In genomic region chr15:83382467-83382866, GRCm38 (mm10) we compare ENCODE assay signal across 23 mouse cellular contexts. TPM values are rescaled to one million over a fixed set of nuclear protein-coding genes. Genes with fewer than 3 reads are reported as not detected.
DNase-seq lines count a peak whose midpoint lies in the region; TF ChIP-seq lines count a peak whose summit lies in the region.
"Had no signal": no experiment of that assay in that cellular context is flagged by ENCODE, and none has a peak within 500 bp of the region (broad histone marks: within the 10 kb centered on the region; RNA-seq: fewer than 3 reads in every experiment).

No protein-coding gene starts in this region.

- intact Hi-C loops in gastrocnemius, adult 2 months (cut with DNase I) = loop anchor here (5.0 kb wide), 1 partner anchor 135 kb away; no protein-coding TSS in a partner anchor
- intact Hi-C loops in left cerebral cortex, adult 2 months (cut with DNase I) = loop anchor here (5.0 kb wide), 1 partner anchor 135 kb away; no protein-coding TSS in a partner anchor

- no peak for TF ChIP-seq CTCF in gastrocnemius, adult 2 months (IDR thresholded peaks at IDR 0.05)
- no peak for TF ChIP-seq CTCF in testis, adult 2 months (IDR thresholded peaks at IDR 0.05; ENCODE audit: control insufficient read depth, insufficient read depth, insufficient replicate concordance, low read depth, low read length)
- no peak for TF ChIP-seq CTCF in left cerebral cortex, adult 2 months (IDR thresholded peaks at IDR 0.05)

- DNase-seq in gastrocnemius, adult 2 months = no peak
- DNase-seq in gastrocnemius, postnatal 25 days = no peak
- no peak for DNase-seq in testis, postnatal 10 days (ENCODE audit: low spot score)
- DNase-seq in fibroblast of lung, adult 2 months (ENCODE audit: low read depth) = peak; percentile 62
- DNase-seq in left cerebral cortex, adult 2 months (ENCODE audit: extremely low spot score in 1 of 2, low spot score in 2 of 2) = no peak
- no peak for DNase-seq in thymus, postnatal 0 days (ENCODE audit: low spot score)
- DNase-seq: adrenal gland, adult 2 months; adrenal gland, postnatal 36 days; B cell, adult 2 months; cerebellum, adult 18-20 months; cerebellum, adult 9-10 months; cerebellum, postnatal 14 days; gastrocnemius, postnatal 14 days; heart, postnatal 36 days had no signal

- no peak for TF ChIP-seq POLR2A in testis, adult 2 months (IDR thresholded peaks at IDR 0.05; ENCODE audit: control insufficient read depth, low read depth, low read length)

- H3K36me3 ChIP-seq in testis, adult 2 months (ENCODE audit: control insufficient read depth, insufficient read depth, low read length) = peaks cover 5% of the 10 kb centered on the region

- no peaks in the 10 kb centered on the region for H3K4me1 ChIP-seq in testis, adult 2 months (ENCODE audit: control insufficient read depth, insufficient read depth, low read length)
- H3K4me1 ChIP-seq: forebrain, embryonic 10.5 days; forebrain, embryonic 13.5 days; hindbrain, embryonic 10.5 days; hindbrain, embryonic 13.5 days; intestine, embryonic 15.5 days had no signal

- peak overlapping the region; percentile 77 for H3K27ac ChIP-seq in gastrocnemius, adult 2 months
- H3K27ac ChIP-seq in testis, adult 2 months (ENCODE audit: control insufficient read depth, insufficient read depth, low read depth, low read length) = no peak overlapping the region
- no peak overlapping the region for H3K27ac ChIP-seq in left cerebral cortex, adult 2 months
- H3K27ac ChIP-seq: forebrain, embryonic 10.5 days; forebrain, embryonic 13.5 days; hindbrain, embryonic 10.5 days; hindbrain, embryonic 13.5 days; intestine, embryonic 15.5 days had no signal

- no peaks in the 10 kb centered on the region for H3K27me3 ChIP-seq in testis, adult 2 months (ENCODE audit: control insufficient read depth, insufficient read depth, low read length)
- H3K27me3 ChIP-seq: CH12.LX; forebrain, embryonic 13.5 days; heart, embryonic 15.5 days; hindbrain, embryonic 13.5 days; intestine, embryonic 15.5 days; Patski had no signal

- H3K4me3 ChIP-seq in gastrocnemius, adult 2 months = no peak overlapping the region
- peak overlapping the region; percentile 16; the same call in 1 of the 2 replicates for H3K4me3 ChIP-seq in testis, adult 2 months (ENCODE audit: control insufficient read depth, low read depth, low read length)
- no peak overlapping the region for H3K4me3 ChIP-seq in left cerebral cortex, adult 2 months
- H3K4me3 ChIP-seq: forebrain, embryonic 10.5 days; forebrain, embryonic 13.5 days; heart, embryonic 15.5 days; hindbrain, embryonic 10.5 days; hindbrain, embryonic 13.5 days; intestine, embryonic 15.5 days had no signal

RNA-seq across cellular contexts. Expression of gene Arfgap3, which starts 32.4 kb away (rescaled TPM):
- 1 to 10 TPM; 6.0 to 6.7 TPM for total RNA-seq in gastrocnemius, adult 2 months (2021)
- total RNA-seq in gastrocnemius, postnatal 25 days (2021) = 1 to 10 TPM; 5.8 to 9.6 TPM
- 139 and 142 TPM in 2 replicates for polyA plus RNA-seq in testis, adult 2 months (2012; rRNA removed)
- total RNA-seq in left cerebral cortex, adult 2 months (2021) = 10 to 100 TPM; 19.5 to 21.5 TPM
- polyA plus RNA-seq in thymus, postnatal 0 days (2015; fragmentation: Nextera tagmentation; extraction: Ambion mirVana) = 16.4 and 18.3 TPM in 2 replicates
